Mouse (Mus musculus): ENCODE data around the gene Pnpla7. TPM values are rescaled to one million over a fixed set of nuclear protein-coding genes. Genes with fewer than 3 reads are reported as not detected.
"Not testable (repeated sequence)": the region's sequence is repeated elsewhere in the genome, so short reads cannot be mapped to it uniquely, and the experiment has no call there.

Gene Pnpla7
- polyA plus RNA-seq, 1 experiment from 2014 or later, result 3.7 TPM

DNA sequence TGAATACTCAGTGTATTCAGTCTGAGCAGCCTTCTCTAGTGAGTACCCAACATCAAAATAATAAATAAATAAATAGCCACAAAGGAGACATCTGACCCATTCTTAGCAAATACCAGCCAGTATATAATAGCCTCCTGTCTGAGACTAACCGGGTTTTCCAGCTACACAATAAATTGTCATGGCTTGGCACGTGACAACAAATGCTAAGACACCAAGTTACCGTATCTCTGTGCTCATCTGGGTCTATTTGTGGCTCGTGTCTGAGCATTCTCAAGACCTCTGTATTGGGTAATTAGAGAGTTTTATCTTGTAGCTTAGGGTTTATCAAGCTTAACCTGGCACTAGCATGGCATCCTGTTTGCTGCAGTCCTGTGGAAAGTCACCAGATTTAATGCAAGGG is 33.7 kb upstream of the Pnpla7 start:
- Histone ChIP-seq H3K4me2 (replicated peaks) (no peak overlapping the region), H3K9ac (no peak overlapping the region), H3K36me3 (replicated peaks; ENCODE audit: control insufficient read depth, insufficient read depth) (no peaks in the 10 kb centered on the region), H3K4me1 (replicated peaks; ENCODE audit: control insufficient read depth, insufficient read depth, low read length) (no peaks in the 10 kb centered on the region), H3K27me3 (ENCODE audit: control insufficient read depth, insufficient read depth, low read length) (no peaks in the 10 kb centered on the region), H3K9me3 (ENCODE audit: control insufficient read depth, low read length) (no peaks in the 10 kb centered on the region), H3K4me3 (replicated peaks; ENCODE audit: low read length) (no peak overlapping the region), H3K27ac (no peak overlapping the region)
- no peak for DNase-seq (ENCODE audit: low spot score)
- no peak for ATAC-seq (ENCODE audit: low FRiP score)
- 68% methylated on average over 4 of the region's 4 CpGs for WGBS

DNA sequence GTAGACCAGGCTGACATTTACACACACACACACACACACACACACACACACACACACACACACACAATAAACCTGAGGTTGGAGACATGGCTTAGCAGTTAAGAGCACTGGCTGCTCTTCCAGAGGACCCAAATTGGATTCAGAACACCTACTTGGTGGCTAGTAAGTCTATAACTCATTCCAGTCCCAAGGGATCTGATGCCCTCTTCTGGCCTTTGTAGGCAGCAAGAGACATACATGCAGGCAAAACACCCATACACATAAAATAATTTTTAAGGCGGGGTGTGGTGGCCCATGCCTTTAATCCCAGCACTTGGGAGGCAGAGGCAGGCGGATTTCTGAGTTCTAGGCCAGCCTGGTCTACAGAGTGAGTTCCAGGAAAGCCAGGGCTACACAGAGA is 31.5 kb upstream of the Pnpla7 start:
- H3K4me2 ChIP-seq (replicated peaks); H3K9me3 ChIP-seq (ENCODE audit: control insufficient read depth, low read length); DNase-seq (ENCODE audit: low spot score); H3K4me3 ChIP-seq (replicated peaks; ENCODE audit: low read length); H3K4me1 ChIP-seq (replicated peaks; ENCODE audit: control insufficient read depth, insufficient read depth, low read length); ATAC-seq (ENCODE audit: low FRiP score); H3K36me3 ChIP-seq (replicated peaks; ENCODE audit: control insufficient read depth, insufficient read depth); H3K27me3 ChIP-seq (ENCODE audit: control insufficient read depth, insufficient read depth, low read length); H3K9ac ChIP-seq; H3K27ac ChIP-seq: not testable (repeated sequence)
- WGBS, result 46% methylated on average over 2 of the region's 2 CpGs

DNA sequence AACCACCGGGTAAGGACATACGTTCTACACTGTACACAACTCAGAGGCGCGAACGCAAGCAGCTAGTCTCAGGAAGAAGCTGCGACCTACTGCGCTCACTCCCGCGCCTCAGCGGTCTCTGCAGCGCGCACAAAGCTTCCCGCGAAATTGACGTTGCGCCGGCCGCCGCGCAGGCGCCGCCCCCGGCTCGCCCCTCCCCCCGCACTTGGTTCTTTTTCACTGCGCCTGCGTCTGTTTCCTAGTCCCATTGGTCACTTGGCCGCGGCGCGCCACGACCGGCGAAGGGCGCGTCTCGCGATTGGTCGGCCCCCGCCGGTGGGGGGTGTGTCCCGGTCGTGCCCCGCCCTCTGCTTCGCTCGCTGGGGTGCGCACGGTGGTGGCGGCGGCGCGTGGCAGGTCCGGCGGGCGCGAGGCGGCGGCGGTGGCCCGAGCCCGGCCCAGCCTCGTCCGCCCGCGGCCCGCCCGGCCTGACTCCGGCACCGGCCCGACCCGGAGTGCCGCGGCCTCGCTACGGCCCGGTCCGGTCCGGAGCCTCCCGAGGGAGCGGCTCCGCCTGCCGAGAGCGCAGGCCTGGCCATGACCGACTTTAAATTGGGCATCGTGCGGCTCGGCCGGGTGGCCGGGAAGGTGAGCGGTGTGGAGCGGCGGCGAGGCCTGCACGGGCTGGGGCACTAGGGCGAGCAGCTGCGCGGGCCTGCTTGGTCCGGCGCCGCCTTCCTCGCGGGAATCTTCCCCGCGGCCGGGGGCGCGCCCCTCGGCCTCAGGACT is 26.2 kb upstream of the Pnpla7 start, which contains the start of gene Zmynd19:
TSS of gene Zmynd19 (plus strand) at position 372 of the 768 bp plus-strand sequence.
- Histone ChIP-seq H3K27me3 (ENCODE audit: control insufficient read depth, insufficient read depth, low read length) (no peaks in the 10 kb centered on the region), H3K9ac (peak within 1 kb of the TSS; percentile 92), H3K9me3 (ENCODE audit: control insufficient read depth, low read length) (no peaks in the 10 kb centered on the region), H3K36me3 (replicated peaks; ENCODE audit: control insufficient read depth, insufficient read depth) (peaks cover 31% of the 10 kb centered on the region), H3K27ac (peak within 1 kb of the TSS; percentile 80), H3K4me1 (replicated peaks; ENCODE audit: control insufficient read depth, insufficient read depth, low read length) (peaks cover 16% of the 10 kb centered on the region; the same call in 1 of the 2 replicates), H3K4me3 (replicated peaks; ENCODE audit: low read length) (peak within 1 kb of the TSS; percentile 99), H3K4me2 (replicated peaks) (peak within 1 kb of the TSS; percentile 94)
- ATAC-seq (ENCODE audit: low FRiP score) (peak; percentile 98), DNase-seq (ENCODE audit: low spot score) (peak; percentile 98)
- under 1% methylated on average over 93 of the region's 108 CpGs for WGBS

- H3K27me3 ChIP-seq (ENCODE audit: control insufficient read depth, insufficient read depth, low read length), result no peaks in the 10 kb centered on the region
- no peak for DNase-seq (ENCODE audit: low spot score)
- H3K9me3 ChIP-seq (ENCODE audit: control insufficient read depth, low read length), result no peaks in the 10 kb centered on the region
- peak overlapping the region; percentile 94 for H3K4me2 ChIP-seq (replicated peaks)
- ATAC-seq (ENCODE audit: low FRiP score), result no peak; the same call in 1 of the 2 replicates
- peak overlapping the region; percentile 92 for H3K9ac ChIP-seq
- H3K36me3 ChIP-seq (replicated peaks; ENCODE audit: control insufficient read depth, insufficient read depth), result peaks cover 37% of the 10 kb centered on the region
- WGBS, result 0% methylated on average over 31 of the region's 31 CpGs
- H3K4me1 ChIP-seq (replicated peaks; ENCODE audit: control insufficient read depth, insufficient read depth, low read length), result peaks cover 16% of the 10 kb centered on the region; the same call in 1 of the 2 replicates
- peak overlapping the region; percentile 74 for H3K27ac ChIP-seq
- peak overlapping the region; percentile 99 for H3K4me3 ChIP-seq (replicated peaks; ENCODE audit: low read length)
These were observed 25.7 kb upstream of the Pnpla7 start for GRCm38 (mm10) chr2:24950189-24950535.

- DNase-seq (ENCODE audit: low spot score) (no peak), ATAC-seq (ENCODE audit: low FRiP score) (no peak)
- no peaks in the 10 kb centered on the region for H3K27me3 ChIP-seq (ENCODE audit: control insufficient read depth, insufficient read depth, low read length)
- H3K9ac ChIP-seq, result no peak overlapping the region
- no peak overlapping the region for H3K4me2 ChIP-seq (replicated peaks)
- 89% methylated on average over 4 of the region's 4 CpGs for WGBS
- H3K4me3 ChIP-seq (replicated peaks; ENCODE audit: low read length), result no peak overlapping the region
- H3K9me3 ChIP-seq (ENCODE audit: control insufficient read depth, low read length), result no peaks in the 10 kb centered on the region
- H3K4me1 ChIP-seq (replicated peaks; ENCODE audit: control insufficient read depth, insufficient read depth, low read length), result peaks cover 16% of the 10 kb centered on the region; the same call in 1 of the 2 replicates
- H3K27ac ChIP-seq, result no peak overlapping the region
- peaks cover 61% of the 10 kb centered on the region for H3K36me3 ChIP-seq (replicated peaks; ENCODE audit: control insufficient read depth, insufficient read depth)
These were observed 23.2 kb upstream of the Pnpla7 start for GRCm38 (mm10) chr2:24952537-24953055.

- WGBS, result 39% methylated on average over 3 of the region's 3 CpGs
- H3K4me1 ChIP-seq (replicated peaks; ENCODE audit: control insufficient read depth, insufficient read depth, low read length), result peaks cover 9% of the 10 kb centered on the region
- no peak overlapping the region for H3K9ac ChIP-seq
- H3K9me3 ChIP-seq (ENCODE audit: control insufficient read depth, low read length), result no peaks in the 10 kb centered on the region
- peak; percentile 42 for DNase-seq (ENCODE audit: low spot score)
- no peak overlapping the region for H3K4me3 ChIP-seq (replicated peaks; ENCODE audit: low read length)
- H3K36me3 ChIP-seq (replicated peaks; ENCODE audit: control insufficient read depth, insufficient read depth), result peaks cover 70% of the 10 kb centered on the region
- no peaks in the 10 kb centered on the region for H3K27me3 ChIP-seq (ENCODE audit: control insufficient read depth, insufficient read depth, low read length)
- H3K27ac ChIP-seq, result no peak overlapping the region
- no peak overlapping the region for H3K4me2 ChIP-seq (replicated peaks)
- no peak for ATAC-seq (ENCODE audit: low FRiP score)
These were observed 14.9 kb upstream of the Pnpla7 start for GRCm38 (mm10) chr2:24960910-24961309.

DNA sequence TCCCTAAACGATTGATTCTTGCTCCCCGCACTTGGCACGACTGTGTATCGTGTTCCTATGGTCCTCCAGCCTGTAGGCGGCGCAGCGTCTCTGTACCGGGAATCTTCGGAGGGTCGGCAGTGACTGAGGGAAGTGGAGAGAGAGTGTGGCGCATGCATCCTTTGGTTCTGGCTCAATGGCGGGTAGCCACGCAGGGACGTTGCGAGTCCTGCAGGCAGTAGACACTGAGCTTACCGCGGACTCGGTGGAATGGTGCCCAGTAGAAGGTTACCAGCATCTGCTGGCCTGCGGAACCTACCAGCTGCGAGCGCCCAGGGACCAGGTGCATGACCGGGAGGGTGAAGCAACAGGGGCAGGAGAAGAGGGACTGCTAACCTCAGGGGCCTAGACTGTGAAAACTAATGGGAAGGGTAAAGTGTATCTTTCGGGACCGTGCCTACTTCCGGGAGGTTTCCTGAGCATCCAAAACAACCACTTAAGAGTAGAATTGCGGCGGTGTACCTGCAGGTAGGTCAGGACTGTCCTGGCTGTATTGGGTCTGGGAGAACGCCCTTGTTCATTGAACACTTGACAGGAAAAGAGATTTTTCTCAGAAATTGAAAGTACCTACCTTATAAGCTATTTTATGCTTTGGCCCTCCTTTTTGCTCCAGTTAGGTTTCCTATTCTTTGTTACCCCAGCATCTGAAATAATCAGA is 13.4 kb upstream of the Pnpla7 start, which contains the start of gene Dph7:
TSS of gene Dph7 (plus strand) at position 97 of the 697 bp plus-strand sequence.
- Histone ChIP-seq H3K36me3 (replicated peaks; ENCODE audit: control insufficient read depth, insufficient read depth) (peaks cover 68% of the 10 kb centered on the region), H3K4me2 (replicated peaks) (peak within 1 kb of the TSS; percentile 55), H3K4me1 (replicated peaks; ENCODE audit: control insufficient read depth, insufficient read depth, low read length) (peaks cover 9% of the 10 kb centered on the region), H3K9ac (peak within 1 kb of the TSS; percentile 82), H3K27me3 (ENCODE audit: control insufficient read depth, insufficient read depth, low read length) (no peaks in the 10 kb centered on the region), H3K4me3 (replicated peaks; ENCODE audit: low read length) (peak within 1 kb of the TSS; percentile 63), H3K9me3 (ENCODE audit: control insufficient read depth, low read length) (no peaks in the 10 kb centered on the region), H3K27ac (0 out of 2 replicates have a peak within 1 kb of the TSS, but pooled peaks have one; percentile 58)
- DNase-seq (ENCODE audit: low spot score), result peak; percentile 92
- ATAC-seq (ENCODE audit: low FRiP score), result peak; percentile 90
- 2% methylated on average over 28 of the region's 28 CpGs for WGBS

- H3K9ac ChIP-seq, result no peak overlapping the region
- no peak overlapping the region for H3K27ac ChIP-seq
- no peak for DNase-seq (ENCODE audit: low spot score)
- H3K9me3 ChIP-seq (ENCODE audit: control insufficient read depth, low read length), result no peaks in the 10 kb centered on the region
- H3K4me3 ChIP-seq (replicated peaks; ENCODE audit: low read length), result no peak overlapping the region
- H3K4me2 ChIP-seq (replicated peaks), result no peak overlapping the region
- H3K27me3 ChIP-seq (ENCODE audit: control insufficient read depth, insufficient read depth, low read length), result no peaks in the 10 kb centered on the region
- WGBS, result 83% methylated on average over 4 of the region's 4 CpGs
- peaks cover 78% of the 10 kb centered on the region for H3K36me3 ChIP-seq (replicated peaks; ENCODE audit: control insufficient read depth, insufficient read depth)
- peaks cover 14% of the 10 kb centered on the region for H3K4me1 ChIP-seq (replicated peaks; ENCODE audit: control insufficient read depth, insufficient read depth, low read length)
- no peak for ATAC-seq (ENCODE audit: low FRiP score)
These were observed 5.4 kb upstream of the Pnpla7 start for GRCm38 (mm10) chr2:24970386-24970785.

GRCm38 (mm10) chr2:24974452-24974851 is 1.4 kb upstream of the Pnpla7 start:
- not testable (repeated sequence) for H3K27me3 ChIP-seq (ENCODE audit: control insufficient read depth, insufficient read depth, low read length); ATAC-seq (ENCODE audit: low FRiP score); H3K9me3 ChIP-seq (ENCODE audit: control insufficient read depth, low read length); DNase-seq (ENCODE audit: low spot score)
- H3K27ac ChIP-seq, result peak overlapping the region; percentile 86
- H3K4me3 ChIP-seq (replicated peaks; ENCODE audit: low read length), result peak overlapping the region; percentile 65
- H3K4me2 ChIP-seq (replicated peaks), result peak overlapping the region; percentile 88
- WGBS, result 0% methylated on average over 17 of the region's 17 CpGs
- H3K36me3 ChIP-seq (replicated peaks; ENCODE audit: control insufficient read depth, insufficient read depth), result peaks cover 41% of the 10 kb centered on the region
- H3K9ac ChIP-seq, result peak overlapping the region; percentile 73
- peaks cover 22% of the 10 kb centered on the region for H3K4me1 ChIP-seq (replicated peaks; ENCODE audit: control insufficient read depth, insufficient read depth, low read length)

Data from hindbrain, embryonic 14.5 days (tissue).